Mouse (Mus musculus) c-Kit-positive CD71-positive TER-119-negative erythroid progenitor cells, embryonic 14.5 days (primary cell): Measurements from ENCODE around the gene Mindy1.

Experiments
- DNase-seq: peaks from one replicate; pipeline ENCODE4 v3.0.0-alpha.2; 2013; ENCODE audit warnings: low read depth

Mindy1 gene

DNA sequence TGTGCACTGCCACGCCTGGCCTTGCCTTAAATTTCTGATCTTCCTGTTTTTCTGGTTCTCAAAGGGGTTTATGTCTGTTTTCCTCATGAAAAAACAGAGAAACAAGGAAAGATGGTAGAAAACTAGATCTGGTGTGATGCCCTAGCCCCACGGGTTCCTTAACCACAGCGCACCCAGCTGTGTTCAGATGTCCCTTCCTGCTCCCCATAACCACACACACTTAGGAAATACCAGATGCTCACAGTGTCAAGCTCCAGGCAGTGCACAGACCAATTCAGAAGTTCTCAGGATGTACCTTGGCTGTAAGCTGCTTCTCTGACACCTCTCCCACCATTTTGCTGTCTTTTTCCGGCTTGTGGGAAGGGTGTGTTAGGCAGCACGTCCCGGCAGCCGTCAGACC, 13.2 kb downstream of the Mindy1 start:
- DNase-seq, result no peak

DNA sequence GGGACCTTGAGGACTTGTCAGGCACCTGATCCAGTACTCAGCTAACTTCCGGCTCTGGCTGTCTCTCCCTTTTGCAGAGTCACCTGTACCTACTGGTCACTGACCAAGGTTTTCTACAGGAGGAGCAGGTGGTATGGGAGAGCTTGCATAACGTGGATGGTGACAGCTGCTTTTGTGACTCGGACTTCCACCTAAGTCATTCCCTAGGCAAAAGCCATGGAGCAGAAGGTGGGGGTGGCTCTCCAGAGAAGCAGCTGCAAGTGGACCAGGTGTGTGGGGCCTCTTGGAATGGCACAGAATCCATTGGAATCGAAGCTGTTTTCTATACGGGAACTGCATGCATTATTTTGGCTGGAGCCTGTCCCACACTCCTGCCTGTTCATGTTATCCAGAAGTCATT, 13.6 kb downstream of the Mindy1 start:
- DNase-seq, result no peak

DNA sequence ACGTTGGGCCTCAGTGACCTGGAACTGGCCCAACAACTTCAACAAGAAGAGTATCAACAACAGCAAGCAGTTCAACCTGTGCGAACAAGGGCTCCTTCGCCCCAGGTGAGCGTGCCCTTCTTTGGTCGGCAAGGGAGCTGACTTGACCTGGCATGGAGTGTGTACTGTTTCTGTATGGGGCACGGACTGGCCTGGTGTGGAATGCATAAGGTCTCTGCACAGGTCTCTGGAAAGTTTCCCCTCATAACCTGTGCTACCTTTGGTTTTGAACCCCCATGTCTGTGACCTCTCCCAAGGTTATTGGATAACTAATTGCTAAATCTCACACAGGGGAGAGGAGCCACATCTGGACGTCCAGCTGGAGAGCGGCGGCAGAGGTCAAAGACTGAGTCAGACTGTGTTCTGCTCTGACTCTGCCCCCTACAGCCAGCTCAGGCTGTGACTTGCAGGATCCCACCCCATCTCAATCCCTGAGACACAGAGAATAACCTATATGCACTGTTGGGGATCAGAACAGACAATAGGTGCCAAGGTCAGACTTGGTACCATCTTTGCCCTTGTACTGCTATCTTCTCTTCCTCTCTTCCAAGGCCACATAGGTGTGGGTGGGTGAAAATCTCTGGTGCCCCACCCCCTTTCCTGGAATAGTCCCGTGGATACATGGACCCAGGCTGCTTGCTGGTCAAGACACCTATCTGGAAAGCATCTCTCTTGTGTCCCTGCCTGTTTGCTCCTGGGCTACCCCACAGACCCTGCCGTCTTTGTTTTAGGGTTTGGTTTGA, 14.4 kb downstream of the Mindy1 start:
- DNase-seq, result no peak

DNA sequence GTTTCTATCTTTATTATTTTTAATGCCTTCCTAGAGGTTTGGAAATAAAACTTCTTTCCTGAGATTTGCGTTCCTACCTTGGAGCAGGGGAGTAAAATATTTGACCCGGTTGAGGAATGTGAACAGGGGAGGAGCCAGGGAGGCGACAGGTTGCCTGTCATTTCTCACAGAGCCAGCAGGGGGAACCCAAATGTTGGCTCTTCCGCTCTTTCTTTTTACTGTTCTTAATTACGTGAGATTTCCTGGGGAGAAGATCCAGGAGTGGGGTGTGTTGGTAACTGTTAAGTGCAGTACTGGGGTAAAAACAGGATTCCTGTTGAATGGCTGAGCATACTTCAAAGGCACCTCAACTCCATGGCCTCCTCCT, 14.9 kb downstream of the Mindy1 start:
- DNase-seq, result no peak

DNA sequence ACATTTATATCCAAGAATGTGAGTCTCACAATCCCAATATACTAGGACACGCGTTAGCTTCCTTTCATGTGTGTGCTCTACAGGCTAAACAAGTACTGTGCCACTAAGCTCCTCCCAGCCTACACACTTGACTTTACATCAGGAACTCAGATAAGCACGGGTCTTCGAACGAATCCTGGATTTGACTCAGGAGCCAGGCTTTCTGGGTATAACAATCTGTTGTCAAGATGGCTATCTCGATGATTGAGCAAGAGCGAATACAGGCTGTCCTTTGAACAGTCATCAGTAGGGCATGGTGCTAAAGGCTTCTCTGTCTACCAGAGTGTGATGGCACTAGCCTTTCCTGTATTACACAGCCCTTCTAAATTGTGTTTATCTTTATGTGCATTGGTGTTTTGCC, 16.9 kb downstream of the Mindy1 start:
- no peak for DNase-seq

DNA sequence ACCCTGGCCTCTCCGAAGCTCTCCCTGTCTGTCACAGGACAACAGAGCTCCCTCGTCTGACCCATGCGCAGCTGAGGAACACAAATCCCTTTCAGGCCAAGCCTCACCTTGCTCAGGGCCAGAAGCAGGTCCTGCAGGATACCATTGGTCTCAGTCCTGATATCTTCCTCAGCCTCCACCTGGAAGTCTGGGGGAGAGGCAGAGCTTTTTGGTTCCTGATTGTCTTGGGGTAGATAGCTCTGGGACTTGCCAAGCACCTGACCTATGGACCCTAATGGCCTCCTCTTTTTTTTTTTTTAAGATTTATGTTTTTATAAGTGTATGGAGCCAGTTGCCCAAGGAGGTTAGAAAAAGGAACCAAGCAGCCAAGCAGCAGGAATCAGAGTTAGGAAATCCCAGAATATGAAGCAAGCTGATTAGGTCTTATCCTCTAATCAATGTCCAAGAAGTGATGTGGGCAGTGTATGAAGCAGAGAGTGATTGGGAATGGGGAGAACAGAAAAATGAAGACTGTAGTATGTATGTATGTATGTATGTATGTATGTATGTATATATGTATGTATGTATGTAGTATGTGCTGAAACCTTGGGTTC, 20.2 kb downstream of the Mindy1 start:
- DNase-seq, result no peak

DNA sequence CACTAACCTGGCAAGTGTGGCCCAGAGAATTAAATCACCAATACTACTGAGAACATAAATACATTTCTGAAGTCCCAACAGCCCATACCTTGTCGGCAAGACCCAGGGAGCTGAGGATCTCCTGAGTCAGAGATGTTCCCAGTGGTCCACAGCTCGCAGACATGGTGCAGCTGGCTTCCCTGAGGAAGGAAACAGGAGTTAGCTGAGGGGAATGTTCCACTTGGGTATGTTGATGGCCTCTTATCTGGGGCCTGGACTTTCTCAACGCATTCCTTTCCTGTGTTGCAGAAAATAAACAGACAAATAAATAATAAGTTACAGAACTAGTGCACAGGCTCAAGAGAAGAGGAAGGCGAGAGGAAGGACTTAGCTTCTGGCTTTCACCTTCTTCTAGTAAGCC, 25.1 kb downstream of the Mindy1 start:
- no peak for DNase-seq

DNA sequence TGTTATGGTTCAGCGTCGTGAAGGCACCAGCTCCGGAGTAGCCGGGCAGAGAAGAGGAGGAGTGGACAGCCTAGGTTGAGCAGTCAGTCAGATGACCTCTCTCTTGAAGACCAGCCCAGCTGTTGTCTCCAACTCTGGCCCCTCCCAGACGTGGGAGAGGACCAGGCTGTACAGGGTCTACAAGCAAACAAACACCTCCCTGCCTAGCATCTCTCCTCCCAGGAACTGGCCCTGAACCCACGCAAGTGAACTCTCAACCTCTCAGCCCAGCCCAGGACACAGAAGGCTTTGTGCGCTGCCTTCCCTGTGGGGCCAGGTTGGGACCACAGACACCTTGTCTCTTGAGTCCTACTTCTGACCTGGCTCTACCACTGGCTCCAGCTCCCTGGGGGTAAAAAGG, 26.0 kb downstream of the Mindy1 start, which contains the start of gene Anxa9:
Gene Anxa9, minus strand, starts transcription at position 77 of the 400 bp plus-strand sequence.
- no peak for DNase-seq

DNA sequence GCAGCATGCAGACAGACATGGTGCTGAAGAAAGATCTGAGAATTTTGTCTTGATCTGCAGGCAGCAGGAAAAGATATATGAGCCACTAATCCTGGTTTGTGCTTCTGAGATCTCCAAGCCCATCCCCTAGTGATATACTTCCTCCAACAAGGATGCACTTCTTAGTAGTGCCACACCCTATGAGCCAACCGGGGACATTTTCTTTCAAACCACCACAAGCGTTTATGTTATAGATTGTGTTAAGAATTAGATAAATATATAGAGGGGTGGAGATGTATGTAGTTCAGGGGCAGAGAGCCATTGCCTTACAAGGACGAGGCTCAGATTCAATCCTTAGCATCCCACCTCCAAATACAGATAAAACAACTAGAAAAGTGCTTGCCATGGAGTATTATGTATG, 29.4 kb downstream of the Mindy1 start:
- peak; percentile 46 for DNase-seq

DNA sequence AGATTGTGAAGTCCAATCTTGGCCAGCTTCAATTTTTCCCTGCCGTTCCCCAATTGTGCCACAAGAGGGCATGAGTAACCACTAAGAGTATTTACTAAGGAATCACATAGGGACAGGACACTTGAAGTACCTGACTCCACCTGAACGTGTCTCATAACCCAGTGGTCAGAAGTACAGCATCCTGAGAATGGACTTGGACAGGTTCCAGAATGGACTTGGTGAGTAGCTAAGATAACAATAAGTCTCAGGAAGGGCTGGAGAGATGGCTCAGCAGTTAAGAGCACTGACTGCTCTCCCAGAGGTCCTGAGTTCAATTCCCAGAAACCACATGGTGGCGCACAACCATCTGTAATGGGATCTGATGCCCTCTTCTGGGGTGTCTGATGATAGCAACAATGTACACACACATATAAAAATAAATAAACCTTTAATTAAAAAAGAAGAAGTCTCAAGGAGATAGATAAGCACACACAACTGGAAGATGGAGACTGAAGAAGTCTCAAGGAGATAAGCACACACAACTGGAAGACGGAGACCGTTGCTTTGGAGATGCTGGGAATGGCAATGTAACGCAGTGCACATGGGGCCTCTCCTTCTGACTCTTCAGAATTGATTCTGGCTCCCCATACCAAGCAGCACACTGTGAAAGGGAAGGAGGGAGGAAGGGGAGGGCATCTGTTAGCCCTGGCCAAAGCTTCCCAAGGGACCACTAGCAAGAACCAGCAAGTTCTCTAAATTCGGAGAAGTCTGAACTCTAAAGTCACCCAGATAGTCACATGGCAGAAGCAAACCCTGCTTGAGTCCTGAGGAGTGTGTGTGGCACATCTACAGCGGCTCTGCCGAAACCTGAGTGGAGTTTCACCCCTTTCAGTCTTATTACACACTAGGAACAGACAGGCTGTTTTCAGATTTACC, 30.1 kb downstream of the Mindy1 start:
- DNase-seq, result peak; percentile 74

DNA sequence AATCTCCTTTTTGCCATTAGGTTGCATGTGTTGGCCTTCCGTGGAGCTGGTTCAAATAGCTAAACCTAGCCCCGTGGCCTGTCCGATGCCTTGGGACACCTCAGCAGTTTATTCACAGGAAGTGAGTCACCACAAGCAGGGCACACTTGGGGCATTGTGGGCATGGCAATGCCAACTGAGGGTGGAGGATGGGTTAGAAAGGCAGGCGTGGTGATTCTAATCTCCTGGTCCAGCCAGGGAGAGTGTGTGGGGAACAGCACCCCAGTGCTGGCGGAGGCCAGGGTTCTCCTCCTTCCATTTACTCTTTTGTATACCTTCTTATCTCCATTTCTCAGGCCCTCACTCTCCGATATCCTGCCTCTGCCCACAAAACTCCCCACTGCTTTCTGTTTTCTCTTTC, 31.5 kb downstream of the Mindy1 start:
- peak; percentile 79 for DNase-seq

DNA sequence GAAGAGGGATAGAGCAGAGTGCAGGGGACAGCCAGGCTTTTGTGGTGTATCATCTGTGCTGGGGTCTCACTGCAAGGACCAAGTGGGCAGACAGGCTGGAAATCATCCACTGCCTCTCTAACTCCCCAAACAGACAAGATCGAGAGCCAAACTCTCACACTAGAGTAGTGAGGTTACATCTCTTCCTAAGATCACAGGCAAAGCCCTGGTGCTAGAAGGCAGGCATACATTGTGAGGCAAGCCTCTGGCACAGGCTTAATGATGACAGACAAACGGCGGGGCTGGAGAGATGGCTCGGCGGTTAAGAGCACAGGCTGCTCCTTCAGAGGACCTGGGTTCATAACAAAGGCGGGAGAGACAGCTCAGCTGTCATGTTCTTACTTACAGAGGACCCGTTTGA, 32.3 kb downstream of the Mindy1 start:
- peak; percentile 44 for DNase-seq

DNA sequence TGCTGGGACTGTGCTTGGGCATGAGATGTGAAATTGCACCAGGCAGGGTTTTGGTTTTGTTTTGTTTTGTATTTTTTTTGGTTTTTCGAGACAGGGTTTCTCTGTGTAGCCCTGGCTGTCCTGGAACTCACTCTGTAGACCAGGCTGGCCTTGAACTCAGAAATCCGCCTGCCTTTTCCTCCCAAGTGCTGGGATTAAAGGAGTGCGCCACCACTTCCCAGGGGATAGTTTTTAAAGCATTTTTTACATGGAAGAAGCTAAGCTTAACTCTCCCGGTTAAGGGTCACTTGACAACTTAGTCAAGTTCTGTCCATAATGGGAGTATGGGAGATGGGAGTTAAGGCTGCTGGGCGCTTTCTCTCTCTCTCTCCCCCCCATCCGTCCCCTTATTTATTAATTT, 32.9 kb downstream of the Mindy1 start:
- no peak for DNase-seq

DNA sequence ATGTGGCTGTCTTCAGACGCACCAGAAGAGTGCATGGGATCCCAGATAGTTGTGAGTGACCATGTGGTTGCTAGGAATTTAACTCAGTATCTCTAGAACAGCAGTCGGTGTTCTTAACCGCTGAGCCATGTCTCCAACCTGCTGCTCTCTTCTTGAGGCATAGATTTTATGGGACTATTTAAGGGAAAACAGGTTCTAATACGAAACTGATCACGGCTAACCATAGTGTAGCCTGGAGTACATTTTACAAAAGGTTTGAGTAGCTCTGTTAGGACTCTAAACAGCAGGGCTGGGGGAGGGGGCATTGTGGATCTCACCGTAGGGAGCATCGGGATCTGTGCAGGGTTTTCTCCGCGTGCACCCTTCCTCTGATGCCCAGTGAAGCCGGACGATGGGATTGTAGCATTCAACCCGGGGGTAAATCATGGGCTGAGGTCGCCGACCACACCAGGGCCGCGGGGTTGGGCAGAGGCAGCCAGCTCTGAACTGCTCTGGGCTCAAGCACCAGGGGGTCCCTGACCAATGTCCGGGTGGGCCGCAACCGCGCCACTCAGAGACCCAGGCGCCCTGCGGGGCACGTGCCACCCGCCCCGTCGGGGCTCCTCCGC, 33.4 kb downstream of the Mindy1 start, which contains the start of gene Cers2:
Gene Cers2, plus strand, starts transcription at position 306 of the 608 bp plus-strand sequence.
- DNase-seq, result peak; percentile 38

DNA sequence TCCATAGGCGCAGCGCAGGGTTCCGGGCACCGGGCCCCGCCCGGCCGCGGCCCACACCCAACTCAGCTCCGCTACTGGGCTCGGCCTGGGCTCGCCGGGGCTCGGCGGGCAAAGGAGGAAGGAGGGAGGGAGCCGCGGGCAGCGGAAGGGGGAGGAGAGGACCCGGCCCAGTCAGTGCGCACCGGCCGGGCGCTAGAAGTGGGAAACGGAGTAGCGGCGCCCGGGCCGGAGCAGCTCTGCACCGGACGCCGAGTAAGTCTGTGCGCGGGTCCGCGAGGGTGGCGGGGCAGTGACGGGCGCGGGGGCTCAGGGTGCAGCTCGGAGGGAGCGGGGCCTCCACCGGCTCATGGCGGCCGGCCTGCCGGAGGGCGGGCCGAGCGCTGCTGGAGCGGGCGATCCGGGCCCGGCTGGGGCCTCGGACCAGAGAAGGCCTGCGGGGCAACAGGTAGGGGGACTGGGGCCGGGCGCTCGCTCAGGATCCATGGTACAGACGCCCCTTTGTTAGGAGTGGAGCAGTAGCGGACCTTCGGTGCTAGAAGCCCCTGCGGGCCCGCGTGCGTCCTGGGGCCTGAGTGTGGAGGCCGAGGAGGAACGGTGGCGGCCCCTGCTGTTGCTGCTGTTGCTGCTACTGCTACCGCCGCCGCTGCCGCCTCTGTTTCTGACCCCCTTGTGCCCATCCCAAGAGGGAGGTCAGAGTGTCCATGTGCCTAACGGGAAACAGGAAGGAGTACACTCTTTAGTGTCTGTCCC, 34.1 kb downstream of the Mindy1 start:
- peak; percentile 75 for DNase-seq

DNA sequence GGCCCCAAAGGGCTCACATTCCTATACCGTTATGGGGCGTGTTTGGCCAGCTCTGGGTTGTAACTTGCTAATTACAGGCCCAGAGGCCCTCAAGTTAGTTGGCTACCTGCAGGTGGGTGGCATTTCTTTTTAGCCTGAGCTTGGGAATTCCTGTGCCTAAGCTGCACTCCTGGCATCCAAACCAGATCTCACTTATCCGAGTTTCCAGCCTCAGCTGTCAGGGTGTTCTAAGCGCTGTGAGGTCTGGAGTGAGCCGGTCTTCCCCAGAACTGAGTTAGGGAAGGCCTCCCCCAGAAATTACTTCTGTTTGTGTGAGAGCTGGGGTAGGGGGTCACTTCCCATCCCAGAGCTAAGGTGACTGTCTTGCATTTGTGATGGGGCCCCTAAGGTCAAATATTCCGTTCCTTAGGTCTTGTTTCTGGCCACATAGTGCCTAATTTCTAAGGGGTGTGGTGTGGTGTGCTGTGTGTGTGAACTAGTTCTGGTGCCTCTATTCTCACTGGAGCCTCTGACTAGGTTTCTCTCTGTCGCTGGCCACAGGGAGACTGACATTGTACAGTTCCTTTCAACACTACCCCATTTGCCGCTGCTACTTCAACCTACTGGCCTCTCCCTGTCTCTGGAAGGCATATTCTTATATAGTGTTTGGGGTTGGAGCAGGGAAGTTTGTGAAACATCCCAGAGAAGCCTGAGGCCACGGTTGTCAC, 34.9 kb downstream of the Mindy1 start:
- peak; percentile 51 for DNase-seq

DNA sequence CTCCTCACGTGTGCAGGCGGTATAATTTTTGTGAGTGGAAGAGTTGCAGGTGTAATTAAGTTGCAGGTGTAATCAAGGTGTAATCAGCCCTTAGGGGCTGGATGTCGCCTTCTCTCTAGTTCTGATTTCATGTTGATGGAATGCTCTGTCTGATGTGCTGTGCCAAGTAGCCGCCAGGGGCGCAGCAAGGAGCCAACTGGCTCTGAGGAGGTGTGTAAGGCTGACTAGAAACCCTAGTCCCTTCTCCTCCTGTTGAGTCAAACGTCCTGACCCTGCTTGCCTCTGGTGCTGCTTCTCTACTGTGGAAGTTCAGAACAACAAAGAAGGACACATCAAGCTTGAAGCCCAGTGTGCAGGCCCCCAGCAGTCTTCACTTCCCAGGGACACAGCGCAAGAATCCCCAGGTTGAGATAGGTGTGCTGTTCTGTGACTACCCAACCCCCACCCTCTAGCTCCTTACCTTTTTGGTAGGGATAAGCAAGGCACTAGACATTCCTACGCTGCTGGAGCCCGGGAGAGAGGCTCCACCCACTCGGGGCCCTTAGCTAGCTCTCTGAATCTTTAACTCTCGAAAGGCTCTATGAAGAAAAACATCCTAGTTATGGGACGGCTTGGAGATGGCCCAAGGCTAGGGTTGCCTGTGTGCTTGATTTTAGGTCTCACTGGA, 36.4 kb downstream of the Mindy1 start:
- peak; percentile 67 for DNase-seq

DNA sequence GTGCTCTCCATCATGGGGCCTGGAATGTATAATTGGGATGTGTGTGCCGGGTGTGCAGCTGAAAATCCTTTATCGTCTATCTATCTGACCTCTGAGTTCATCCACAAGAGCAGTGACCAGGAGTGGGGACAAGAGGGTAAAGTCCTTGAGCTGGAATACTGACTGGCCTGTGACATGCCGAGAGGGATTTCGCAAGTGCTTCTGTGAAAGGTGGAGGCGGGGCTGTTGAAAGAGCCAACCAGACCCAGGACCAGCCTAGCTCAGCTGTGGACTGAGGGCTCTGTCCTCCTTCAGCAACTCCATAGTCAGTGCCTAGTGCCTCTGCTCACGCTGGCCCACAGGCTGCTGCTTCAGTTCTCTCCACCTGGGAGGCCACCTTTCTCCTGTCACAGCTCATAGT, 37.4 kb downstream of the Mindy1 start:
- no peak for DNase-seq

DNA sequence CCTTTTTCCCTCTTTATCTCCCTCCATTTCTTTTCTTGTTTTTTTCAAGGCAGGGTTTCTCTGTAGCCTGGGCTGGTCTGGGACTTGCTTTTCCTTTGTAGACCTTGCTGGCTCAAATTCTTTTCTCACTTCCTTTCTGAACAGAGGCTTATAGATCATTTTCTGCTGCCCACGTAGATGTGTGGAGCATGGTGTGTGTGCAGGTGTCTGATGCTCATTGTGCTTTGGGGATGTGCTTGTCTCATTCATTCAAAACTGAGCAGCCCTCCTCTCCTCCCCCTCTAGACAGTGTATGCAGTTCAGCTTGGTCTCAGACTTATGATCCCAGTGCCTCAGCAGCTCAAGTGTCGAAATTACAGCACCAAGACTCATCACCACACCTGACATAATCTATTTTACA, 38.0 kb downstream of the Mindy1 start:
- no peak for DNase-seq
